In the genomic region with DNA sequence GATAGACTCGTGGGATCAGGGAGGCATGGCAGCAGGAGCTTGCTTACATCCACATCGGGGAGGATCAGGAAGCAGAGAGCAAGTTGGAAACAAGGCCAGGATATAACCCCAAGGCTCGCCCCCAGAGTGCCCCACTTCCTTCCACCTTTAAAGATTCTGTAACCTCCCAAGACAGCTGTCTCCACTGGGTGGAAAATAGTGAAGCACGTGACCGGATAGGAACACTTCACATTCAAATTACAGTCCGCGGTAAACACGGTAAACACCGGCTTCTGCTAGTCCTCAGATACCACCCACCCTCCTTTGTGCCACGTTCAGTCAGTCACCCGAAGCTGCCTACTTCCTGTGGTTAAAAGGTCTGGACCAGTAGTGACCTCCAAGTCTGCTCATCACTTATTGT, we compare ENCODE assay signal across 10 mouse cellular contexts.
A peak's percentile ranks its signal among the peaks of the same experiment; 100 is the strongest.
DNase-seq lines count a peak whose midpoint lies in the region; ATAC-seq lines count a peak whose summit lies in the region.
"Had no signal": no experiment of that assay in that cellular context is flagged by ENCODE, and none has a peak within 500 bp of the region (broad histone marks: within the 10 kb centered on the region; RNA-seq: fewer than 3 reads in every experiment).

No protein-coding gene starts in this region.

- H3K27me3 ChIP-seq in heart, embryonic 15.5 days = no peaks in the 10 kb centered on the region
- no peaks in the 10 kb centered on the region for H3K27me3 ChIP-seq in midbrain, embryonic 13.5 days
- H3K27me3 ChIP-seq in forebrain, embryonic 14.5 days (replicated peaks; ENCODE audit: control insufficient read depth, insufficient read depth, low read length) = no peaks in the 10 kb centered on the region
- H3K27me3 ChIP-seq: liver, embryonic 13.5 days had no signal

- 0 out of 2 replicates have a peak, but pooled peaks have one; percentile 31 for ATAC-seq in heart, embryonic 15.5 days (replicated peaks; ENCODE audit: insufficient number of reproducible peaks, insufficient read depth, low FRiP score, low read depth)
- ATAC-seq in inflammation-experienced regulatory T-cells, adult 6 months = peak; percentile 58
- no peak for ATAC-seq in midbrain, embryonic 13.5 days
- ATAC-seq in forebrain, embryonic 14.5 days = no peak
- ATAC-seq: intestine, embryonic 16.5 days had no signal

- H3K9me3 ChIP-seq in heart, embryonic 15.5 days (replicated peaks) = no peaks in the 10 kb centered on the region
- H3K9me3 ChIP-seq in midbrain, embryonic 13.5 days = no peaks in the 10 kb centered on the region
- no peaks in the 10 kb centered on the region for H3K9me3 ChIP-seq in forebrain, embryonic 14.5 days (replicated peaks; ENCODE audit: control insufficient read depth, low read length)
- H3K9me3 ChIP-seq: liver, embryonic 13.5 days had no signal

- no peaks in the 10 kb centered on the region for H3K36me3 ChIP-seq in heart, embryonic 15.5 days
- no peaks in the 10 kb centered on the region for H3K36me3 ChIP-seq in midbrain, embryonic 13.5 days
- H3K36me3 ChIP-seq in forebrain, embryonic 14.5 days (ENCODE audit: control insufficient read depth, insufficient read depth, low read length) = no peaks in the 10 kb centered on the region
- H3K36me3 ChIP-seq: liver, embryonic 13.5 days had no signal

- intact Hi-C loops in heart, postnatal 25 days (cut with DNase I) = no loop called here

- no peak overlapping the region for H3K4me2 ChIP-seq in heart, embryonic 15.5 days
- no peak overlapping the region for H3K4me2 ChIP-seq in midbrain, embryonic 13.5 days (replicated peaks)
- no peak overlapping the region for H3K4me2 ChIP-seq in forebrain, embryonic 14.5 days (ENCODE audit: low read length)
- H3K4me2 ChIP-seq: liver, embryonic 13.5 days had no signal

- no peak overlapping the region for H3K4me3 ChIP-seq in heart, embryonic 15.5 days
- H3K4me3 ChIP-seq in midbrain, embryonic 13.5 days (replicated peaks) = no peak overlapping the region
- H3K4me3 ChIP-seq in forebrain, embryonic 14.5 days (ENCODE audit: low read depth, low read length) = no peak overlapping the region
- H3K4me3 ChIP-seq: liver, embryonic 13.5 days had no signal

- WGBS in heart, embryonic 15.5 days = 59% methylated on average over 11 of the region's 11 CpGs
- 72% methylated on average over 11 of the region's 11 CpGs for whole genome bisulfite sequencing in midbrain, embryonic 13.5 days
- WGBS in forebrain, embryonic 14.5 days = 81% methylated on average over 11 of the region's 11 CpGs

- H3K27ac ChIP-seq in heart, embryonic 15.5 days = 0 out of 2 replicates have a peak overlapping the region, but pooled peaks have one; percentile 23
- H3K27ac ChIP-seq in midbrain, embryonic 13.5 days = no peak overlapping the region
- H3K27ac ChIP-seq in forebrain, embryonic 14.5 days (ENCODE audit: low read depth, low read length) = no peak overlapping the region
- H3K27ac ChIP-seq: liver, embryonic 13.5 days had no signal

- no peak overlapping the region for H3K9ac ChIP-seq in heart, embryonic 15.5 days
- no peak overlapping the region for H3K9ac ChIP-seq in midbrain, embryonic 13.5 days (replicated peaks)
- no peak overlapping the region for H3K9ac ChIP-seq in forebrain, embryonic 14.5 days (ENCODE audit: low read length)
- H3K9ac ChIP-seq: liver, embryonic 13.5 days had no signal

- no peak for DNase-seq in heart, postnatal 25 days (ENCODE audit: low spot score)
- DNase-seq in ES-CJ7 (ENCODE audit: low read depth, low spot score) = peak; percentile 80
- DNase-seq in spleen, postnatal 36 days (ENCODE audit: low spot score in 2 of 2) = peak; percentile 73 to 77
- DNase-seq in cerebellum, postnatal 10 days = no peak
- DNase-seq in forebrain, embryonic 14.5 days (ENCODE audit: low spot score) = no peak
- DNase-seq: liver, embryonic 13.5 days had no signal

- peaks cover 7% of the 10 kb centered on the region for H3K4me1 ChIP-seq in heart, embryonic 15.5 days (replicated peaks)
- no peaks in the 10 kb centered on the region for H3K4me1 ChIP-seq in midbrain, embryonic 13.5 days (replicated peaks)
- H3K4me1 ChIP-seq in forebrain, embryonic 14.5 days (ENCODE audit: control insufficient read depth, insufficient read depth, low read length) = no peaks in the 10 kb centered on the region
- H3K4me1 ChIP-seq: liver, embryonic 13.5 days had no signal

Comparison
In these comparisons a context has a peak if more than half of its experiments do, and no peak if none do; other contexts are left out.
1. ATAC-seq: peak in heart, embryonic 15.5 days (single experiment) and inflammation-experienced regulatory T-cells, adult 6 months (single experiment); none in midbrain, embryonic 13.5 days (single experiment) and forebrain, embryonic 14.5 days (single experiment).
2. DNase-seq: peak in ES-CJ7 (single experiment) and spleen, postnatal 36 days (2 of 2); none in heart, postnatal 25 days (single experiment), cerebellum, postnatal 10 days (0 of 2) and forebrain, embryonic 14.5 days (single experiment).